Mouse (Mus musculus) small intestine, adult 2 months (tissue): ENCODE results near the gene Hoxb8.

Experiments
- CTCF ChIP-seq: fragments of 200-500 bp; IDR thresholded peaks from 2 replicates; pipeline ENCODE4 v1.5.1; 2012; ENCODE audit warnings: low read depth, mild to moderate bottlenecking, control low read depth, inconsistent platforms, low read length, moderate library complexity, mixed read lengths; ENCODE audit not compliant: insufficient replicate concordance, insufficient read length; ENCODE audit errors: extremely low read depth
- POLR2A ChIP-seq: fragments of 200-500 bp; IDR thresholded peaks from 2 replicates; pipeline ENCODE4 v1.6.1; 2012; ENCODE audit warnings: low read depth, mild to moderate bottlenecking, control low read depth, inconsistent platforms, low read length, moderate library complexity

GRCm38 (mm10) chr11:96284041-96284749 is 2.5 kb downstream of the Hoxb8 start:
- peak; percentile 5; the same call in 1 of the 2 replicates for TF ChIP-seq CTCF
- TF ChIP-seq POLR2A, result 0 out of 2 replicates have a peak, but pooled peaks have one; percentile 8
